Mouse (Mus musculus): ENCODE results near the gene Camkv.

Camkv gene

DNA sequence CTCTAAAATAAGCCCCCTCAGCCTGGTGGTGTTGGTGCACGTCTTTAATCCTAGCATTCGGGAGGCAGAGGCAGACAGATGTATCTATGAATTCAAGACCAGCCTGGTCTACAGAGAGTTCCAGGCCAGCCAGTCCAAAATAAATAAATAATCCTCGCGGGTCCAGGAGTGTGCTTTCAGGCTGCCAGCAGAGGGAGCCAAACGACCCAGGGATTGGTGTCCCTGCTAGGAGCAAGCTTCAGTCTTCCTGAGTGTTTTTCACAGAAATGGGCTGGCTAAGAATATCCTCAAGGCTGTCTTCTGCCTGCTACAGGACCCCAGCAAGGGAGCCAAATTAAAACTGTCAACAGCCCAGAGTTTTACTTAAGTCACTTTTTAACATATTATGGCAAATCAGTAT lies 28.2 kb downstream of the Camkv start:
- peak; percentile 83 to 85 for DNase-seq (ENCODE audit: low spot score in 2 of 2)

DNA sequence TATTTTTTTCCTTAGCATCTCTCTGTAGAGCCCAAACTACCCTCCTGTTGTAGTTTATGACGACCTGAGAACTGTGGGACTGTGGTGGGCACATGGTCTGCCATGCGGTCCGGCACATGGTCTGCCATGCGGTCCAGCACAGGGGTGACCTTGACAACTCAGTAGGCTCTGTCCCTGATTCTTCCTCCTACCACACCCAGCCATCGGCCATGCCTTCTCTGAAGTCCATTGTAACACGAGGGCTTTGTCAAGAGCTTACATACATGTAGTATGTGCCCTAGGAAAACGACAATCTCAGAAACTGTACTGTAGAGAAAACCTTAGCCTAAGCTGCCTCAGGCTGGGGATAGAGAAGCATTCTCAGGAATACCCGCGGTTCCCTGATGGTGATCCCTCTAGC lies 29.2 kb downstream of the Camkv start:
- no peak for DNase-seq (ENCODE audit: low spot score in 2 of 2)

DNA sequence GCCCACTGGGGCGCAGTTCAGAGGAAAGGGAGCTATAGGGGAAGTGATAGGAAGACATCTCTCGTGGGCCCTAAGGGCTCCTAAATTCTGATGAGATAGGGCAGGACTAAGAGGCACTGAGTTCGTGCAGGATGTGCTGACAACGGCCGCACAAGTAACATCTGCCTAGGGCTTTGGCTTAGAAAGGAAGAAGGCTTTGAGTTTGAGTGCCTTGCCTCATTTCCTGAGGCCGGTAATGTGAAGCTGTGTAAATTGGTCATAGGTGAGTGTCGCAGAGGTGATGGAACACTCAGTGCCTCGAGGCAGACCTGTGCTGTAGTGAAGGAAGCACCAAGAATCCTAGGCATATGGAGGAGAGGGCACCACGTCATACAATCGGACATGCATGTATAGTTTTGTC lies 31.2 kb downstream of the Camkv start:
- peak; percentile 34 to 46 for DNase-seq (ENCODE audit: low spot score in 2 of 2)

DNA sequence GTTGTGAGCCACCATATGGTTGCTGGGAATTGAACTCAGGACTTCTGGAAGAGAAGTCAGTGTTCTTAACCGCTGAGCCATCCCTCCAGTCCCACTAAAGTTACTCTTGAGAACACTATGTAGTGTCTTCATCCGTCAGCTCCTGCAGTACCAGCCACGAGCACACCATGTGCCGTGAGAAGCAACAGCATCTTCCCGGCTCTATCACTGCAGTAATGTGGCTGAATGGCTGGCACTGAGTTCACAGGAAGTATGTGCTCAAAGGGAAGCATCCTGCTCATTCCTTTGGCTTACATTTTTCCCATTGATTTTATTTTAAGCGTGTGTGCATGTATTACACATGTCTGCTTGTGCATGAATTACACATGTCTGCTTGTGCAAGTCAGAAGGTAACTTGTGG lies 32.0 kb downstream of the Camkv start:
- DNase-seq (ENCODE audit: low spot score in 2 of 2), result no peak

DNA sequence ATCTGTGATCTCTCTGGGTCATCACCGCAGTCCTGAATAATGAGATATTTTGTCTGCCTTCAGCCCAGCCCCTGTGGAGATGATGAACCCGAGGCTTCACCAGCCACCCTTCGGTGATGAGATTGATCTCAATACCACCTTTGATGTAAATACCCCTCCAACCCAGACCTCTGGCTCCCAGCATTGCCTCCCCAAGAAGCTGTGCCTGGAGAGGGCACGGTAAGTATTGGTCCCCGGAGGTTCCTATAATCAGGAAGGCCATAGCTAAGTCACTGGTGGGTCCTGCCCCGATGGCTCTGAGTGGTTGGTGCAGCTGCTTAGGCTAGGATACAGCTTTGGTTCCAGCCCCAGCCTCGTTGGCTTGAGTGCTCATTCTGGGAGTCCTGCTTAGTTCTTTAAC lies 33.1 kb downstream of the Camkv start:
- no peak for DNase-seq (ENCODE audit: low spot score in 2 of 2)

DNA sequence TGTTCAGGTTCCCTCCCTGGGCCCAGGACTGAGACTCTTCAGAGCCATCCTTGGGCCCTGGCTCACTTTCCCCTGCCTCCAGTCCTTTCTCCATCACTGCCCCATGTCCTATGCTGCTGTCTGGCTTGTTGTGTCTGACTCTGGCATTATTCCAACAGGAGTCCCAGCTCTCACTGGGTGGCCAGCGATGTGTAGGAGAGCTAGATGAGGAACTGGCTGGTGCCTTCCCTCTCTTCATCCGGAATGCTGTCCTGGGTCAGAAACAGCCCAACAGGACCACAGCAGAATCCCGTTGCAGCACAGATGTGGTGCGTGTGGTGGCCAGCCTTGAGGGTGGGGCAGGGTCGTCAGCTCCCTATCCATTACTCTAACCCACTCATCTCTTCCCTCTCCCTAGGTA lies 34.8 kb downstream of the Camkv start:
- DNase-seq (ENCODE audit: low spot score in 2 of 2), result no peak

DNA sequence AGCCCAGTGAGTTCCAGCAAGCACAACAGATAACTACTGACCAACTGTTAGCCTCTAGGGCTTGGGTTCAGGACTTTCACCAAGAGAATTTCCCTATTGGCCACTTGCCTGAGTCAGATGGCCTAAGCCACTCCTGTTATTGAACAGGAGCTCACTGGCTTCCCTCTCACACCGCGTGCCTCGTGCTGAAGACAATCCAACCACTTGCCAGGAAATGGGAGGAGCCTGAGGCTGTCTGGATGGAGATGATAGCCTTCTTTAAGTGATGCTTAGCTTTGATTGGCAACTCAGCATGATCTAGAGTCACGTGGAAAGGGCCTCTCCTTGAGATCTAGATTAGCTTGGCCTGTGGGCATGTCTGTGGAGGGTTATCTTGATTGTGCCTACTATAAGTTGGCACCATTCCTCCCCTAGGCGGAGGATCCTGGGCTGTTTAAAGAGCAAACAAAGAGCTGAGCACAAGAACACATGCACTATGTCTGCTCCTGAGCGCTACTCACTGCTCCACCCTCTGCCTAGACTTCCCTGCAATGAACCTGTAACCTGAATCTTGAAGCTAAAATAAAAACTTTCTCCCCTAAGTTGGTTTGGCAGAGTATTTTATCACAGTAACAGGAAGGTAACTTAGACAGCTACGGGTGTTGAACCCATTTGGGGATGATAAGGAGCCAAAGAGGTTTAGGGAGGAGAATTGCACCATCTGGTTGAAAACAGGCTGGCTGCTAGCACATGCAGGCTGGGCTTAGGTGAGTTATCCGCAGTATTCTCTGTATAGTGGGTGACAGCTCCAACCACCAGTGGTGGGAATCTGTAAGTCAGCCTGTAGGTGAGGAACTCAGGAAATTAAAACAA lies 36.4 kb downstream of the Camkv start:
- peak; percentile 73 to 81 for DNase-seq (ENCODE audit: low spot score in 2 of 2)

DNA sequence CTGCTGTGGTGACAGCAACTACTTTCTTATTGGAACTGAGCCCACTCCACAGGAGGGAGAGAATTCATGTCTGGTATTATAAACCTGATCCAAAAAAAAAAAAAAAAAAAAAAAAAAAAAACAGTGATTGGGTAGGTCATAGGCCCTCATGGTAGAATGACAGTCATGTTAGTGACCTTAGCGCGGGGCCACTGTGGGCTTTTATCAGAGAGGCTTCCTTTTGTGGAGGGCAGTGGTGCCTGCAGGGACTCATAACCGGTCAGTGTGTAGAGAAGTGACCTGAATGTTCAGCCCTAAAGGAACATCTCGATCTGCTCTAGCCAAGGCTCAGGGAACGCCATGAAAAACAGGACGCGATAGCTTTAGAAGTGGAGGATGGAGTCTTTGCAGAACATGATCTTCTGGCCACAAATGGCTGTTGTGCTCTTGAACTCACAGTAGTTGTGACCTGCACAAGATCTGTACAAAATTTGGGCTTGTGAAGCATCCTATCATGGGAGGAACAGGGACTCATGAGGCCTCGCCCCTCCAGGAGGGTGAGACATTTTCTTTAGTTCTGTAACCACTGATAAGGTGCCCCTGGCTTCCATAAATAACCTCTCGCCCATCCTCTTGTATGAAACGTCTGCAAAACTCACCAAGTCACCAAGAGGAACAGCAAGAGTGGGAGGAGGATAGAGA lies 39.2 kb downstream of the Camkv start:
- DNase-seq (ENCODE audit: low spot score in 2 of 2), result no peak

DNA sequence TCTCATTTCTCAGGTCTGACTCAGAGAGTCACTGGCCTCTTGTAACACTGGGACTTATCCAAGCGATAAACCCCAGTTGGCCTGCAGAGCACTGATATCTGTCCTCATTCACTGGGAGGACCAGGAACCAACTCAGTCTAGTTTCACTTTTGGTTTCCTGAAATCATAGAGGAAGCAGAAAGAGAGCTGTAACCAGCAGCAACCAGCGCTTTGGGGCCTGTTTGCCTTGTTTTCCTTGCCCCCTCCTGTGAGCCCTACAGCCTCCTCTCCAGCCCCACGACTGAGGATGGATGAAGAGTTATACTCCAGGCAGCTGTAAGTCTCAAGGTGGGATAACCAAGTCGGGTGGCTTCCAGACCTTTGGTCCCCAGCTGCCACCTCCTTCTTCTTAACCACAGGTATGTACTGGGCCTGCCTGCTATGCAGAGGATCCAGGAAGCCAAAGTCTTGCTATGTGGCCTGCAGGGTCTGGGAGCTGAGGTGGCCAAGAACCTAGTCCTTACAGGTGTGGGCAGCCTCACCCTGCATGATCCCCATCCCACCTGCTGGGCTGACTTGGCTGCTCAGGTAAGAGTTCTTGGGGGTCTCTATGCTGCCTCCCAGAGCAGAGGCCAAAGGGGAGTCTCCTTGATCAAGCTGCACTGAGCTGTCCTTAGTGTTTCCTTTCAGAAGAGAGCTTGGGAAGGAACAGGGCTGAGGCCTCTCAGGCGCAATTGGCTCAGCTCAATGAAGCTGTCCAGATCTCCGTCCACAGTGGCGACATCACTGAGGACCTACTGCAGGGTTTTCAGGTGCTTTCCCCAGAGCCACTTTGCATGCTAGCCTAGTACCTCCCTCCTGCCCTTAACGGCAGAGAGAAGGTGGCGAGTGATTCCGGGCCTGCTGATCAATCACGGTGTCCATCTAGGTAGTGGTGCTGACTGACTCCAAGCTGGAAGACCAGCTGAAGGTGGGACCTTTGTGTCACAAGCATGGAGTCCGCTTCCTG lies 40.2 kb downstream of the Camkv start, which contains the start of gene Uba7:
Gene Uba7 (plus strand): TSS at position 107 of the 988 bp plus-strand sequence.
- DNase-seq (ENCODE audit: low spot score in 2 of 2), result peak; percentile 79 to 80

DNA sequence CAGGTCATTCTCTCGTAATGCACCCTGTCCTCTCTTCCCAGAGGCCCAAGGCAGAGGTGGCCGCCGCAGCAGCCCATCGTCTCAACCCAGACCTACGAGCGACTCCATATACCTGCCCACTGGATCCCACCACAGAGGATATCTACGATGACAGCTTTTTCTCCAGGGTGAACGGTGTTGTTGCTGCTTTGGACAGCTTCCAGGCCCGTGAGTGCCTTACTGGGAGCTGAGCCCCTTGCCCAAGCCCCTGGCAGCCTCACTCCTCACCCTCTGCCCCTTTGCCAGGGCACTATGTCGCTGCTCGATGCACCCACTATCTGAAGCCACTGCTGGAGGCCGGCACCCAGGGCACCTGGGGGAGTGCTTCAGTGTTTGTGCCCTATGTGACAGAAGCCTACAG lies 43.3 kb downstream of the Camkv start:
- no peak for DNase-seq (ENCODE audit: low spot score in 2 of 2)

DNA sequence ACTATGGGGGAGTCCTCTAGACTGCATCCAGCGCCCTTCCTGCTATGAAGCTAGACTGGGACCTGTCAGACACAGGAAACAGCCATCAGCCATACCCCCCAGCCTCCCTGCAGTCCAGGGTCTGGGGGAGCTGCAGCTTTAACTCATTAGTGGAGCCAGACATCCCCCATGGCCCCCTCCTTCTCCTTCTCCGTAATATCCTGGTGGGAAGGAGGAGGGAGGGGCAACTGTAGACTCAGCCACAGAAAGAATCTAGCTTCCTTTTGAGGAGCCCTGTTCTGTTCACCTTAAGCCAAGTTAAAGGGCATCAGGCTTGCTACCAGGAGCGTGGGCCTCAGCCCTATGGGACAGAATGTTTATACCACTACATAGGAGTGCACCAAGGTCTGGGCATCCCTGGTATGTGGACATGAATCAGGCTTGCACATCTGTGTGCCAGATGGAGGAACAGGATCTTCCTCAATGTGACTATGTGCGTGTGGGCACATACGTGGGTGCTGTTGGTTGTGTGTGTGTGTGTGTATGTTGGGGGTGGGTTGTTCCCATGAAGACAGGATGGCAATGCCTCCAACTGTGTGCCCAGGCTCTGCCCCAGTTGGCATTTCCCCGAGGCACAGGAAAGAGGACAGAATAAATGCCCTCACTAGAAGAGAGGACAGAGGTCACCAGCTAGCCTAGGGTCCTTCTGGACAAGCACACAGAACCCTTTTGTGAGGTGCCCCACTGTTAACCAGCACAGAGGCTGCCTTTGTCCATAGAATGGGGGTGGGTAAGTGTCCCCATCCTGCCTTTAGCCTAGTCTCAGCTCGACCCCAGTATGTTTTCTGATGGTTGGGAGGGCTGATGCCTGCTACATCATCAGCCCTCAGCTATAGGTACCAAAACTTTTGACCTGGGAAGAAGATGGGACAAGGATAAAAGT lies 46.5 kb downstream of the Camkv start:
- peak; percentile 30 to 58 for DNase-seq (ENCODE audit: low spot score in 2 of 2)

DNA sequence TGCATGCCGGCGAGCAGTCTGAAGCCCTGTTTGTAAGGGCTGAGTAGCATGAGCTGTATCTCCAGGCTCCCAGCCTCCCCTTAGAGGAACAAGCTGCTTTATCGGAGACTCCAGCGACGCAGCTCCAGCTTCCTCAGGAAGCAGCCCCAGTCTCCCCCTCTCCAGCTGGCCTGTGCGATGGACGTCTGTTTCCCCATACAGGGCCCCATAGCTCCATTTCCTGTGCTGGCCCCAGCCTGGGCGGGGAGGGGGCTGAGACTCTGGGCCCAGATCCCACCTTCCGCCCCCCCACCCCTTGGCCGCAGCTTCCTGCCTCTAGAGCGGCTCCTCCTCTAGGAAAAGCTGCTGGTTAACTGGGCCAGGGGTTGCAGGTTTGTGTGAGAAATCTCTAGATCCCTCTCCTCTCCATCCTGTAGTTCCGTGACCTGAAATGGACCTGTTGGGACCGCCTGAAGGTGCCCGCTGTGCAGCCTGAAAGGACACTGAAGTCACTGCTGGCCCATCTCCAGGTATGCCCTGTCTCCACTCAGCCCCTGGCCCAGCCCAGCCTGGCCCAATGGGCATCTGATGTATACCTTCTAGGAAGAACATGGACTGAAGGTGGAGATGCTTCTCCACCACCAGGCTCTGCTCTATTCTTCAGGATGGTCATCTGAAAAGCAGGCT lies 47.3 kb downstream of the Camkv start, which contains the start of gene Gm20661:
Gene Gm20661 (plus strand): TSS at position 378 of the 666 bp plus-strand sequence.
- peak; percentile 87 to 93 for DNase-seq (ENCODE audit: low spot score in 2 of 2)

DNA sequence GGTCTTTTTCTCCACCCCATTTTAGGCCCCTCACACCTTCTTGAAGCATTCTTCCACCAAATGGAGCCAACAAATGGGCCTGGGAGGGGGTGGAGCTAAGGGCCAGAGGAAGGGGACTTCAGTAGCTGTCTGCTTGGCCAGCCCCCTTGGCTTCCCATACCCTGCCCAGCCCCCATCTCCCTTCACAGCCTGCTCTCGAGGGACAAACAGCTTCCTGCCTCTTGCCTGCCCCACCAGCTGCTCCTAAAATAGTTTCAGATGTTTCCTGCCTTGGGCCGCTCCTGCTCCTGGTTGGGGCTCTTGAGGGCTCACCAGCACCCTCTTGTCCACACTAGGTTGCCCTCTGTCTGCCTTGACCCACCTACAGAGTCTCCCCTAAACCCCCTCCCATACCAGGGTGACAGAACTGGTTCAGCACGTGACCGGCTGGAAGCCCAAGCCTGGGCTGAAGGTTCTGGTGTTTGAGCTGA lies 48.0 kb downstream of the Camkv start:
- DNase-seq (ENCODE audit: low spot score in 2 of 2), result peak; percentile 94 to 97

DNA sequence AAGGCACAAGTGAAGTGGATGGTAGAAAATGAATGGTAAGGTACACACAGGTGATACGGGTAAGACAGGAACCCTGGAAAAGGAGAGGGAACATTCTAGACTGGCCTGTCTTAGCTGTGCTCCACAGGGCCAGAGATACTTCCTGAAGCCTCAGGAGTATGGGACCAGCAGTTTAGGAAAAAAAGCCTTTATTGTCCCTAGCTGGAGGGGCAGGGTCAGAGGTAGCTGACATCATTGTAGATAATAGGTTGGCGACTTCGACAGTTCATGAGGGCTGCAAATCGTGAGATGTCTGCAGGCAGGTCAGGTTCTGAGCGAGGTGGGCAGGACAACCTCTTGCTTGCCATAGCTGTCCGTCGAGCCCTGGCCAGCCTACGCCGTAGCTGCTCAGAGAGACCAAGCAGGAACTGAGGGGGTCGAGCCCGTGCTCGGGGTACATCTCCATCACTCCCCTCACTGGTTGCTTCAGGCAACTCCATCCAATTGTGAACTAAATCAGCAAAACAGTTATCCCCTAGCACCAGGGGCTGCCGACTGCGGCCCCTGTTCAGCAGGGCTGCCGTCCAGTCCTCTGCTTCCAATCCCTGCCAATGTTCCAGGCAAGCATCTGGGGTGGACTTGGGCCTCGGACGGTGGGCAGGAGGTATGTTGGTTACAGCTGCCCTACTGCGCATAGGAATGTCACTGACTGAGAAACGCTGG lies 48.7 kb downstream of the Camkv start:
- DNase-seq (ENCODE audit: low spot score in 2 of 2), result peak in 1 of 2 experiments; percentile 33

DNA sequence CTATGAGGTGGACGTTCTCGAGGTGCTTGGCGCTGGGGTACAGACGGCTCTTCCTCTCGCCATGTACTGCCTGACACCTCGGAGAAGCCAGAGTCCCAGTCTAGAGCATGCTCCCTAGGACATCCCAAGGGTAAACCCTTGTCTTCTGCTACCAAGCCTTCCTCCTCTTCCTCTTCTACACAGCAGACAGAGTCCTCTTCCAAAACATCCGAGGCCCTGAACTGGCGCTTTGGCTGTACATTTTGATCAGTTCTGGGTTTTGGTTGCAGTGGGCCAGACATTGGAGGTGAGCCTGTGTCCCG lies 49.2 kb downstream of the Camkv start:
- DNase-seq (ENCODE audit: low spot score in 2 of 2), result no peak

DNA sequence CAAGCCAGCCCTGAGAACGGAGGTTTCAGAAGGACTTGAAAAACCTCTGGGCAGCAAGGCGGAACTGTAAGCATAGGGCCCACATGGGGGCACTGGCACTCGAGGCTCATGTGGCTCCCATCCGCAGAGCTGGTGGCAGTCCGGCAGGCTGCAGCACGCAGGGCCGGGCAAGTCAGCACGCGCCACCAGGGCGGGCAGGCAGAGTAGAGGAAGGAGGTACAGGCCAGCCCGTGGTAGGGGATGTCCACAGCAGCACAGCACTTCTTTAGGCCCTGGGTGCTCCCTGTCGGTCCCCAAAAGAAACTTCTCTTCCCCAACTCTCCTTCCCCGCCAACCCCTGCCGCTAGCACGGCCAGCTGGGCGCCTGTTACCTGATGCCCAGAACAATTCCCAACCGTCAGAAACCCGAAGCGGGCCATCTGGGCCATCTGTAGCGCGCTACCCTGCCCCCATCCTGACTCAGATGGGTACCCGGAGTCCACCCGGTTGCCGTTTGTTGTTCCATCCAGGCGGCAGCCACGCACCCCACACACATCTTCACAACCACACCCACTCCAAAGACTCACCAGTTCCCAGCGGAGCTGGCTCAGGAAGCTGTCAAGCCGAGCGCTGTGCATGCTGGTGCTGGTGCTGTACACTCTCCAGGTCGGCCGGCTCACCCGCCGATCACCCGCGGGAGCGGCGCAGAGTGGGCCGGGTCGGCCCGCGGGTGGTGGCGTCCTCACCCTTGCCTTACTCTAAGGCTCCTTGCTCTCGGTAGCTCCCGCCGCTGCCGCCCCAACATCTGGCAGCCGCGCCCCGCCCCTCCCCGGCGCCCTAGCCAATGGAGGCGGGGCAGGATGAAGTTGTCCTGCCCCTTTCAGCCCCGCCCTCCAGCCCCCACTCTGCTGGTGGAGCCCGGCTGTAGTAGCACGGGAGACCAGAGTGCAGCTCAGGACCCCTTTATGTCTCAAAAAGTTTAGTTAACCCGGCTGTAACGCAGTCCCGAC lies 50.0 kb downstream of the Camkv start, which contains the start of gene Inka1:
Gene Inka1 (minus strand): TSS at position 749 of the 989 bp plus-strand sequence.
- DNase-seq (ENCODE audit: low spot score in 2 of 2), result peak; percentile 92

DNA sequence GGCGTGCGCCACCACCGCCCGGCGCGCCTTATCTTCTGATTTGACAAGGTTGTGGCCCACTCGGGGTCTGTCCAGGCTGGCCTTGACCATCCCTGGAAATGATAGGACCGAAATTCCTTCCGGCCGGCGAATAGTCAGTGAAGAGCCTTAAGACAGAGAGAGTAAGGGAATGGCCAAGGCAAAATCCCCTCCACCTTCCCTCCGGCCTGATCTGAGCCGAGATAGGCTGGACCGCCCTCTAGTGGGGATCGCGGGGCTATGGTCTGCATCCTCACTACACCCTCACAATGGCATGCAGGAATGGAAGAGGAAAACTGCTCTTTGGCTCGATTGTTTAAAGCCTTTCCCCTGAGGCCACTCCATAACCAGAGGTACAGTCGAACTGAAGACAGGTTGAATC lies 50.9 kb downstream of the Camkv start:
- peak; percentile 81 to 85 for DNase-seq (ENCODE audit: low spot score in 2 of 2)

DNA sequence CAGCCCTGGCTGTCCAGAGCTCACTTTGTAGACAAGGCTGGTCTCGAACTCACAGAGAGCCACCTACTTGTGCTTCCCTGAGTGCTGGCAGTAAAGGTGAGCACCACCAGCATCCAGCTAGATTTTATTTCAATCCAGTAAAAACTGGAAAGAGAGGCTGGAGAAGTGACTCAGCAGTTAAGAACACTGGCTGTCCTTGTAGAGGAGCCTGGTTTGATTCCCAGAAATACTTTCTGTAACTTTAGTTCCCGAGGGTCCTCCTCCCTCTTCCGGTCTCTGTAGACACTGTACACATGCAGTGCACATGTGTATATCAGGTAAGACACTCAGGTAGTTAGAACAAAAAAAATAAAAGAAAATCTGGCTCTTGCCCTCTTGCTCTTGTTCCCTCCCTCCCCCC lies 52.5 kb downstream of the Camkv start:
- DNase-seq (ENCODE audit: low spot score in 2 of 2), result peak in 1 of 2 experiments; percentile 33
